Mouse (Mus musculus) layer of hippocampus, adult 9-10 months (tissue): Measurements from ENCODE around the gene Dgcr8.
A peak's percentile ranks its signal among the peaks of the same experiment; 100 is the strongest.

Experiments
- DNase-seq: peaks from one replicate; pipeline ENCODE4 v3.0.0; 2022; ENCODE audit warnings: low spot score

Gene Dgcr8

GRCm38 (mm10) chr16:18220856-18221542 lies 68.0 kb downstream of the Dgcr8 start:
- no peak for DNase-seq

- no peak for DNase-seq
These were observed 69.0 kb downstream of the Dgcr8 start for GRCm38 (mm10) chr16:18220001-18220400.

- DNase-seq, result no peak
These were observed 70.5 kb downstream of the Dgcr8 start for GRCm38 (mm10) chr16:18218580-18218996.

- DNase-seq, result no peak
These were observed 71.5 kb downstream of the Dgcr8 start, which contains the start of gene Ccdc188 for GRCm38 (mm10) chr16:18217579-18217978. TSS of gene Ccdc188 (plus strand) at chr16:18217879.

- no peak for DNase-seq
These were observed 74.2 kb downstream of the Dgcr8 start for GRCm38 (mm10) chr16:18214858-18215257.

GRCm38 (mm10) chr16:18213689-18214088 lies 75.4 kb downstream of the Dgcr8 start:
- no peak for DNase-seq

- DNase-seq, result peak; percentile 93
These were observed 77.5 kb downstream of the Dgcr8 start for GRCm38 (mm10) chr16:18211417-18212171.

GRCm38 (mm10) chr16:18210701-18211416 lies 78.2 kb downstream of the Dgcr8 start:
- peak; percentile 88 for DNase-seq
